Mouse (Mus musculus): ENCODE results near the gene Lsm11.

GRCm38 (mm10) chr11:45937478-45937877 is 7.3 kb downstream of the Lsm11 start:
- TF ChIP-seq CTCF (IDR thresholded peaks at IDR 0.05; ENCODE audit: low read depth, low read length) (no peak), GATA2 (IDR thresholded peaks at IDR 0.05; ENCODE audit: borderline replicate concordance, low read depth, low read length) (no peak), TAL1 (conservative IDR thresholded peaks at IDR 0.05; ENCODE audit: low read depth, low read length) (no peak), POLR2AphosphoS5 (IDR thresholded peaks at IDR 0.05; ENCODE audit: insufficient replicate concordance, low read depth, low read length) (no peak), GATA1 (IDR thresholded peaks at IDR 0.05; ENCODE audit: borderline replicate concordance, low read length) (no peak)
